Mouse (Mus musculus) neural tube, embryonic 13.5 days (tissue): ENCODE measurements around the gene Col8a1. TPM values are rescaled to one million over a fixed set of nuclear protein-coding genes. Genes with fewer than 3 reads are reported as not detected.

Experiments
- ATAC-seq: fragments of 200-750 bp; cut with Nextera tagmentation; 2 replicates; pipeline ENCODE4 v1.8.0; 2017; ENCODE audit warnings: low read depth, mild to moderate bottlenecking, moderate TSS enrichment, moderate library complexity
- H3K27ac ChIP-seq: fragments of 300-500 bp; sonication (generic); replicated peaks from 2 replicates; pipeline ENCODE4 v1.5.1; 2015; ENCODE audit warnings: moderate library complexity, mild to moderate bottlenecking, inconsistent platforms
- H3K27me3 ChIP-seq: fragments of 300-500 bp; sonication (generic); 2 replicates; pipeline ENCODE4 v1.6.1; 2015; ENCODE audit warnings: mild to moderate bottlenecking, inconsistent platforms
- H3K36me3 ChIP-seq: fragments of 300-500 bp; sonication (generic); 2 replicates; pipeline ENCODE4 v1.6.1; 2015; ENCODE audit warnings: mild to moderate bottlenecking, inconsistent platforms
- H3K4me1 ChIP-seq: fragments of 300-500 bp; sonication (generic); replicated peaks from 2 replicates; pipeline ENCODE4 v1.6.1; 2015; ENCODE audit warnings: inconsistent platforms
- H3K4me2 ChIP-seq: fragments of 300-500 bp; sonication (generic); 2 replicates; pipeline ENCODE4 v1.6.1; 2015; ENCODE audit warnings: inconsistent platforms, mild to moderate bottlenecking, moderate library complexity
- H3K4me3 ChIP-seq: fragments of 300-500 bp; sonication (generic); 2 replicates; pipeline ENCODE4 v1.5.1; 2015; ENCODE audit warnings: mild to moderate bottlenecking, inconsistent platforms
- H3K9ac ChIP-seq: fragments of 300-500 bp; sonication (generic); 2 replicates; pipeline ENCODE4 v1.6.1; 2015; ENCODE audit warnings: moderate library complexity, mild to moderate bottlenecking, inconsistent platforms
- H3K9me3 ChIP-seq: fragments of 300-500 bp; sonication (generic); 2 replicates; pipeline ENCODE4 v1.6.1; 2016; ENCODE audit warnings: inconsistent platforms
- WGBS: fragments of 180-500 bp; shearing (Covaris S2); methylation state at CpG from one replicate; pipeline ENCODE4 v1.1.7; 2015; 5-methylcytosine and 5-hydroxymethylcytosine counted together
- polyA plus RNA-seq: library from polyadenylated mRNA; unstranded; fragments of >200 nt; fragmentation: Nextera tagmentation; extraction: Ambion mirVana; gene quantifications from 2 replicates; pipeline ENCODE4 v1.2.1, GENCODE M21; 2015

Gene Col8a1
- polyA plus RNA-seq, 1 experiment from 2014 or later: 5.2 TPM

GRCm38 (mm10) chr16:57580041-57580440 is 174.5 kb downstream of the Col8a1 start:
- WGBS: 84% methylated on average over 7 of the region's 7 CpGs

GRCm38 (mm10) chr16:57577519-57577918 is 177.0 kb downstream of the Col8a1 start:
- Histone ChIP-seq H3K9me3 (no peaks in the 10 kb centered on the region), H3K27me3 (no peaks in the 10 kb centered on the region), H3K4me3 (no peak overlapping the region), H3K36me3 (no peaks in the 10 kb centered on the region), H3K4me2 (no peak overlapping the region), H3K4me1 (no peaks in the 10 kb centered on the region), H3K9ac (no peak overlapping the region), H3K27ac (no peak overlapping the region)
- 93% methylated on average over 1 of the region's 1 CpGs for WGBS
- no peak for ATAC-seq

More at GRCm38 (mm10) chr16:57580041-57580440, 174.5 kb downstream of the Col8a1 start:
- Histone ChIP-seq H3K4me3 (no peak overlapping the region), H3K9ac (no peak overlapping the region), H3K36me3 (no peaks in the 10 kb centered on the region), H3K4me2 (no peak overlapping the region), H3K27ac (no peak overlapping the region), H3K4me1 (no peaks in the 10 kb centered on the region), H3K9me3 (no peaks in the 10 kb centered on the region), H3K27me3 (no peaks in the 10 kb centered on the region)
- ATAC-seq: no peak

DNA sequence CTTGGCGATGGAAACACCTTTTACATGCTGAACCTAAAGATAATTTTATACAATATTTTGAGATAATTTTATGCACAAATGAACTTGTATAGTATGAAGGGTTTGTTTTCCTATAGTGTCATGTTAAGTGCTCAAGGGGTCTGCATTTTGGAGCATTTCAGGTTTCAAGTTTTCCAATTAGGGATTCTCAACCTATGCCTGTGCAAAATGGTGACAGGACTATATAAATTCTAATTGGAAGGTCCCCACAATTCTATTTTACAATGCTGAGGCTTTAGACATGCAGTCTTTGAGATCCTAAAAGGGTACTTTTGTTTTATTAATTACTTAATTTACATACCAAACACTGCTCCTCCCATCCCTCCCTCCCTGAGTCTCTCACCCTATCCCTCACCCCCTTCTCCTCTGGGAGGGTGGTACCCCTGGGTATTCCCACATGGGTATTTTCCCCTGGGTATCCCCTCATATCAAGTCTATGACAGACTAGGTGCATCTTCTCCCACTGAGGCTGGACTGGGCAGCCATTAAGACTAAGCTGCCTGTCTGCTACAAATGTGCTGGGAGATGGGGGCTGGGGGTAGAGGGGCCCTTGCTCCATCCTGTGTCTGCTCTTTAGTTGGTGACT is 178.7 kb downstream of the Col8a1 start:
- no peak overlapping the region for H3K27ac ChIP-seq
- no peaks in the 10 kb centered on the region for H3K36me3 ChIP-seq
- peaks cover 6% of the 10 kb centered on the region; the same call in 1 of the 2 replicates for H3K4me1 ChIP-seq
- no peaks in the 10 kb centered on the region for H3K9me3 ChIP-seq
- no peaks in the 10 kb centered on the region for H3K27me3 ChIP-seq
- ATAC-seq: no peak
- WGBS: 94% methylated on average over 1 of the region's 1 CpGs
- no peak overlapping the region for H3K4me2 ChIP-seq
- no peak overlapping the region for H3K9ac ChIP-seq
- H3K4me3 ChIP-seq: no peak overlapping the region

Other genes with a start within 250 kb of the Col8a1 start
- gene Cmss1, start 147.9 kb downstream of the Col8a1 start, polyA plus RNA-seq: 34.0 and 37.8 TPM in 2 replicates